8 mouse cellular contexts compared by ENCODE assay signal in genomic region chr10:89443623-89444151, GRCm38 (mm10). TPM values are rescaled to one million over a fixed set of nuclear protein-coding genes. Genes with fewer than 3 reads are reported as not detected.
DNase-seq lines count a peak whose midpoint lies in the region; ATAC-seq and TF ChIP-seq lines count a peak whose summit lies in the region.

TSS of gene Gas2l3 (minus strand) at chr10:89443967.

- H3K4me3 ChIP-seq in ES-Bruce4 (ENCODE audit: low read depth, low read length), result peak within 1 kb of the TSS; percentile 91
- peak within 1 kb of the TSS; percentile 62 for H3K4me3 ChIP-seq in forebrain, embryonic 13.5 days
- H3K4me3 ChIP-seq in liver, embryonic 15.5 days (replicated peaks), result peak within 1 kb of the TSS; percentile 92
- peak within 1 kb of the TSS; percentile 55 for H3K4me3 ChIP-seq in neural tube, embryonic 11.5 days (ENCODE audit: low read depth, low read length)
- H3K4me3 ChIP-seq in stomach, embryonic 16.5 days (replicated peaks; ENCODE audit: low read length), result peak within 1 kb of the TSS; percentile 83

- no peaks in the 10 kb centered on the region for H3K4me1 ChIP-seq in ES-Bruce4 (ENCODE audit: control insufficient read depth, insufficient read depth, low read length)
- peaks cover 18% of the 10 kb centered on the region for H3K4me1 ChIP-seq in forebrain, embryonic 13.5 days
- H3K4me1 ChIP-seq in liver, embryonic 15.5 days (replicated peaks), result peaks cover 38% of the 10 kb centered on the region
- H3K4me1 ChIP-seq in neural tube, embryonic 11.5 days (ENCODE audit: control insufficient read depth, insufficient read depth, low read length), result no peaks in the 10 kb centered on the region
- peaks cover 11% of the 10 kb centered on the region; the same call in 1 of the 2 replicates for H3K4me1 ChIP-seq in stomach, embryonic 16.5 days (ENCODE audit: control insufficient read depth, insufficient read depth, low read length)

- intact Hi-C loops in heart, postnatal 10 days (cut with DNase I), result no loop called here

- peak; percentile 90 for ATAC-seq in cerebellum, adult (ENCODE audit: insufficient number of reproducible peaks, low FRiP score, low TSS enrichment)
- peak; percentile 97 for ATAC-seq in forebrain, embryonic 13.5 days
- ATAC-seq in liver, embryonic 15.5 days (ENCODE audit: insufficient read depth), result peak; percentile 92
- ATAC-seq in neural tube, embryonic 11.5 days (ENCODE audit: insufficient read depth, low FRiP score, low TSS enrichment), result peak; percentile 94
- peak; percentile 93 for ATAC-seq in stomach, embryonic 16.5 days (ENCODE audit: insufficient read depth, low FRiP score)

- peak within 1 kb of the TSS; percentile 78 for H3K9ac ChIP-seq in ES-Bruce4 (ENCODE audit: low read depth, poor library complexity, severe bottlenecking)
- peak within 1 kb of the TSS; percentile 72 for H3K9ac ChIP-seq in forebrain, embryonic 13.5 days
- peak within 1 kb of the TSS; percentile 81 for H3K9ac ChIP-seq in liver, embryonic 15.5 days
- peak within 1 kb of the TSS; percentile 27 for H3K9ac ChIP-seq in neural tube, embryonic 11.5 days (ENCODE audit: low read length)
- peak within 1 kb of the TSS; percentile 83 for H3K9ac ChIP-seq in stomach, embryonic 16.5 days (ENCODE audit: low read length)

- peak within 1 kb of the TSS; percentile 32; the same call in 1 of the 2 replicates for H3K27ac ChIP-seq in ES-Bruce4 (ENCODE audit: insufficient read depth, low read length)
- H3K27ac ChIP-seq in forebrain, embryonic 13.5 days, result no peak within 1 kb of the TSS; the same call in 1 of the 2 replicates
- peak within 1 kb of the TSS; percentile 84 for H3K27ac ChIP-seq in liver, embryonic 15.5 days (replicated peaks)
- no peak within 1 kb of the TSS for H3K27ac ChIP-seq in neural tube, embryonic 11.5 days (ENCODE audit: low read depth, low read length)
- peak within 1 kb of the TSS; percentile 65; the same call in 1 of the 2 replicates for H3K27ac ChIP-seq in stomach, embryonic 16.5 days (ENCODE audit: low read length)

- H3K4me2 ChIP-seq in forebrain, embryonic 13.5 days, result peak within 1 kb of the TSS; percentile 86
- peak within 1 kb of the TSS; percentile 91 for H3K4me2 ChIP-seq in liver, embryonic 15.5 days
- H3K4me2 ChIP-seq in neural tube, embryonic 11.5 days (ENCODE audit: low read depth), result peak within 1 kb of the TSS; percentile 89
- peak within 1 kb of the TSS; percentile 95 for H3K4me2 ChIP-seq in stomach, embryonic 16.5 days (ENCODE audit: low read depth, low read length)

- TF ChIP-seq POLR2A in ES-Bruce4 (IDR thresholded peaks at IDR 0.05; ENCODE audit: insufficient read depth, low read length), result peak; percentile 8

- no peaks in the 10 kb centered on the region for H3K27me3 ChIP-seq in ES-Bruce4 (ENCODE audit: control insufficient read depth, insufficient read depth, low read length, poor library complexity, severe bottlenecking)
- peaks cover 13% of the 10 kb centered on the region for H3K27me3 ChIP-seq in forebrain, embryonic 13.5 days
- no peaks in the 10 kb centered on the region for H3K27me3 ChIP-seq in liver, embryonic 15.5 days
- no peaks in the 10 kb centered on the region for H3K27me3 ChIP-seq in neural tube, embryonic 11.5 days (ENCODE audit: control insufficient read depth, insufficient read depth, low read length)
- H3K27me3 ChIP-seq in stomach, embryonic 16.5 days (ENCODE audit: control insufficient read depth, insufficient read depth, low read length), result no peaks in the 10 kb centered on the region

- DNase-seq in heart, postnatal 10 days, result peak; percentile 89 to 90
- DNase-seq in kidney, postnatal 4 days, result peak; percentile 88 to 93
- peak; percentile 90 for DNase-seq in neural tube, embryonic 11.5 days (ENCODE audit: low spot score)

- no peak for TF ChIP-seq EP300 in ES-Bruce4 (IDR thresholded peaks at IDR 0.05; ENCODE audit: insufficient read depth, low read depth, low read length)

- H3K9me3 ChIP-seq in ES-Bruce4 (replicated peaks; ENCODE audit: control insufficient read depth, insufficient read depth, low read length, poor library complexity, severe bottlenecking), result no peaks in the 10 kb centered on the region
- H3K9me3 ChIP-seq in forebrain, embryonic 13.5 days (replicated peaks), result no peaks in the 10 kb centered on the region
- no peaks in the 10 kb centered on the region for H3K9me3 ChIP-seq in liver, embryonic 15.5 days (replicated peaks)
- no peaks in the 10 kb centered on the region for H3K9me3 ChIP-seq in neural tube, embryonic 11.5 days (ENCODE audit: control insufficient read depth, low read length)
- H3K9me3 ChIP-seq in stomach, embryonic 16.5 days (replicated peaks; ENCODE audit: control insufficient read depth, low read length), result no peaks in the 10 kb centered on the region

- no peaks in the 10 kb centered on the region for H3K36me3 ChIP-seq in ES-Bruce4 (ENCODE audit: control insufficient read depth, insufficient read depth, low read length, poor library complexity, severe bottlenecking)
- no peaks in the 10 kb centered on the region for H3K36me3 ChIP-seq in forebrain, embryonic 13.5 days (ENCODE audit: poor library complexity, severe bottlenecking)
- peaks cover 7% of the 10 kb centered on the region; the same call in 1 of the 2 replicates for H3K36me3 ChIP-seq in liver, embryonic 15.5 days (replicated peaks)
- no peaks in the 10 kb centered on the region for H3K36me3 ChIP-seq in neural tube, embryonic 11.5 days (ENCODE audit: control insufficient read depth, insufficient read depth, low read length)
- H3K36me3 ChIP-seq in stomach, embryonic 16.5 days (ENCODE audit: control insufficient read depth, insufficient read depth, low read length), result no peaks in the 10 kb centered on the region

- WGBS in forebrain, embryonic 13.5 days, result under 1% methylated on average over 39 of the region's 39 CpGs
- under 1% methylated on average over 39 of the region's 39 CpGs for WGBS in liver, embryonic 15.5 days (ENCODE audit: insufficient replicate concordance)
- WGBS in neural tube, embryonic 11.5 days, result under 1% methylated on average over 39 of the region's 39 CpGs
- WGBS in stomach, embryonic 16.5 days, result under 1% methylated on average over 39 of the region's 39 CpGs

- no peak for TF ChIP-seq CTCF in ES-Bruce4 (IDR thresholded peaks at IDR 0.05; ENCODE audit: low read depth, low read length)

RNA-seq across cellular contexts. Expression of gene Gas2l3, which starts in this region (rescaled TPM):
- 62.7 and 65.0 TPM in 2 replicates for polyA plus RNA-seq in ES-Bruce4 (2011; ENCODE audit: insufficient read depth, insufficient read length, low read depth, missing spikeins)
- 18.6 and 19.7 TPM in 2 replicates for polyA plus RNA-seq in forebrain, embryonic 13.5 days (2015; fragmentation: Nextera tagmentation; extraction: Ambion mirVana)
- 10 to 100 TPM; 12.9 to 14.6 TPM for total RNA-seq in heart, postnatal 10 days (2021)
- polyA plus RNA-seq in liver, embryonic 15.5 days (2015; fragmentation: Nextera tagmentation; extraction: Ambion mirVana), result 5.2 TPM in 2 replicates
- polyA plus RNA-seq in neural tube, embryonic 11.5 days (2014; fragmentation: Nextera tagmentation; extraction: Ambion mirVana), result 7.4 and 8.0 TPM in 2 replicates
- polyA plus RNA-seq in stomach, embryonic 16.5 days (2015; fragmentation: Nextera tagmentation; extraction: Ambion mirVana), result 12.7 and 15.9 TPM in 2 replicates

Comparison
In these comparisons a context has a peak if more than half of its experiments do, and no peak if none do; other contexts are left out.
1. H3K27ac ChIP-seq: peak in ES-Bruce4 (single experiment), liver, embryonic 15.5 days (single experiment) and stomach, embryonic 16.5 days (single experiment); none in forebrain, embryonic 13.5 days (single experiment) and neural tube, embryonic 11.5 days (single experiment).
2. H3K9ac ChIP-seq: peak in every context shown above with its lines; median percentile 83 in stomach, embryonic 16.5 days; 81 in liver, embryonic 15.5 days; 78 in ES-Bruce4; 72 in forebrain, embryonic 13.5 days; 27 in neural tube, embryonic 11.5 days.
3. Peak in every context shown above with its lines, with median percentiles within 50 percentile points of each other: H3K4me3 ChIP-seq, ATAC-seq, H3K4me2 ChIP-seq and DNase-seq.